Mouse (Mus musculus): ENCODE data around the gene Adamts6.

- TF ChIP-seq CTCF (IDR thresholded peaks at IDR 0.05; ENCODE audit: insufficient read depth, low read length): no peak
- TF ChIP-seq POLR2A (IDR thresholded peaks at IDR 0.05; ENCODE audit: borderline replicate concordance, extremely low read depth, low read depth, low read length): no peak
Measured at GRCm38 (mm10) chr13:104533806-104534495, 246.3 kb downstream of the Adamts6 start.
